Mouse (Mus musculus) midbrain, postnatal 0 days (tissue): ENCODE measurements at regions not wholly inside any gene's neighbourhood (a gene's known extent, or its start where the extent isn't known, plus 50 kb on each side); places are given as distances from the start of the nearest gene placed in this dataset.

Experiments used
- ATAC-seq: fragments of 200-750 bp; cut with Nextera tagmentation; 2 replicates; pipeline ENCODE4 v1.8.0; 2017; ENCODE audit warnings: moderate number of reproducible peaks, mild to moderate bottlenecking, moderate TSS enrichment, moderate library complexity; ENCODE audit not compliant: low FRiP score
- DNase-seq: peaks from one replicate; pipeline ENCODE4 v3.0.0-alpha.2; 2015; ENCODE audit warnings: low spot score
- H3K27ac ChIP-seq: fragments of 300-500 bp; sonication (generic); 2 replicates; pipeline ENCODE4 v1.5.1; 2014; ENCODE audit warnings: low read depth, mild to moderate bottlenecking, low read length, mixed read lengths
- H3K27me3 ChIP-seq: fragments of 300-500 bp; sonication (generic); 2 replicates; pipeline ENCODE4 v1.6.1; 2014; ENCODE audit warnings: low read length, control low read depth, mixed read lengths; ENCODE audit not compliant: insufficient read depth
- H3K36me3 ChIP-seq: fragments of 300-500 bp; sonication (generic); 2 replicates; pipeline ENCODE4 v1.6.1; 2014; ENCODE audit warnings: low read length, control low read depth, mixed read lengths; ENCODE audit not compliant: insufficient read depth
- H3K4me1 ChIP-seq: fragments of 300-500 bp; sonication (generic); 2 replicates; pipeline ENCODE4 v1.6.1; 2014; ENCODE audit warnings: mild to moderate bottlenecking, control low read depth, antibody characterized with exemption, low read length, mixed read lengths; ENCODE audit not compliant: insufficient read depth
- H3K4me2 ChIP-seq: fragments of 300-500 bp; sonication (generic); 2 replicates; pipeline ENCODE4 v1.6.1; 2014; ENCODE audit warnings: low read depth, mild to moderate bottlenecking, low read length, mixed read lengths; ENCODE audit not compliant: poor library complexity, severe bottlenecking
- H3K4me3 ChIP-seq: fragments of 300-500 bp; sonication (generic); 2 replicates; pipeline ENCODE4 v1.5.1; 2014; ENCODE audit warnings: low read depth, mild to moderate bottlenecking, low read length, moderate library complexity
- H3K9ac ChIP-seq: fragments of 300-500 bp; sonication (generic); replicated peaks from 2 replicates; pipeline ENCODE4 v1.6.1; 2014; ENCODE audit warnings: mild to moderate bottlenecking, low read length, moderate library complexity, mixed read lengths; ENCODE audit not compliant: poor library complexity, severe bottlenecking
- H3K9me3 ChIP-seq: fragments of 300-500 bp; sonication (generic); 2 replicates; pipeline ENCODE4 v1.6.1; 2016; ENCODE audit warnings: low read length, control low read depth
- CTCF ChIP-seq: IDR thresholded peaks from 2 replicates; pipeline ENCODE4 v1.5.1; 2016; ENCODE audit warnings: antibody characterized with exemption, mild to moderate bottlenecking
- WGBS: fragments of 180-500 bp; shearing (Covaris S2); extraction: QIAGEN DNeasy Blood & Tissue Kit; methylation state at CpG from one replicate; pipeline ENCODE4 v1.1.7; 2014; 5-methylcytosine and 5-hydroxymethylcytosine counted together

- DNase-seq = no peak
- no peak overlapping the region for H3K9ac ChIP-seq
- no peak for TF ChIP-seq CTCF
- no peaks in the 10 kb centered on the region for H3K27me3 ChIP-seq
- H3K27ac ChIP-seq = no peak overlapping the region
- no peaks in the 10 kb centered on the region for H3K9me3 ChIP-seq
- no peak overlapping the region for H3K4me2 ChIP-seq
- no peaks in the 10 kb centered on the region for H3K4me1 ChIP-seq
- no peaks in the 10 kb centered on the region for H3K36me3 ChIP-seq
- WGBS = 33% methylated on average over 8 of the region's 8 CpGs
- no peak for ATAC-seq
- no peak overlapping the region for H3K4me3 ChIP-seq
Measured at GRCm38 (mm10) chr16:76774032-76774431, 239.5 kb upstream of the Usp25 start.

- Histone ChIP-seq H3K9me3 (no peaks in the 10 kb centered on the region), H3K4me2 (no peak overlapping the region), H3K4me1 (no peaks in the 10 kb centered on the region), H3K4me3 (no peak overlapping the region), H3K36me3 (no peaks in the 10 kb centered on the region), H3K27ac (no peak overlapping the region), H3K27me3 (no peaks in the 10 kb centered on the region), H3K9ac (no peak overlapping the region)
- TF ChIP-seq CTCF = no peak
- DNase-seq (no peak), ATAC-seq (no peak)
Measured at GRCm38 (mm10) chr16:76773466-76773865, 240.0 kb upstream of the Usp25 start.

- DNase-seq = no peak
- WGBS = 81% methylated on average over 9 of the region's 9 CpGs
- no peak overlapping the region for H3K4me2 ChIP-seq
Measured at GRCm38 (mm10) chr16:76768607-76769006, 244.9 kb upstream of the Usp25 start.

GRCm38 (mm10) chr16:76766636-76767035 lies 246.9 kb upstream of the Usp25 start:
- Histone ChIP-seq H3K9me3 (no peaks in the 10 kb centered on the region), H3K4me2 (no peak overlapping the region), H3K4me3 (no peak overlapping the region), H3K36me3 (no peaks in the 10 kb centered on the region), H3K27me3 (no peaks in the 10 kb centered on the region), H3K9ac (no peak overlapping the region), H3K27ac (no peak overlapping the region), H3K4me1 (no peaks in the 10 kb centered on the region)
- no peak for ATAC-seq
- no peak for TF ChIP-seq CTCF
- no peak for DNase-seq
- WGBS = 83% methylated on average over 3 of the region's 3 CpGs

More at GRCm38 (mm10) chr16:76768607-76769006, 244.9 kb upstream of the Usp25 start:
- Histone ChIP-seq H3K4me3 (no peak overlapping the region), H3K9me3 (no peaks in the 10 kb centered on the region), H3K36me3 (no peaks in the 10 kb centered on the region), H3K27me3 (no peaks in the 10 kb centered on the region), H3K4me1 (no peaks in the 10 kb centered on the region), H3K9ac (no peak overlapping the region), H3K27ac (no peak overlapping the region)
- no peak for ATAC-seq
- TF ChIP-seq CTCF = peak; percentile 47

DNA sequence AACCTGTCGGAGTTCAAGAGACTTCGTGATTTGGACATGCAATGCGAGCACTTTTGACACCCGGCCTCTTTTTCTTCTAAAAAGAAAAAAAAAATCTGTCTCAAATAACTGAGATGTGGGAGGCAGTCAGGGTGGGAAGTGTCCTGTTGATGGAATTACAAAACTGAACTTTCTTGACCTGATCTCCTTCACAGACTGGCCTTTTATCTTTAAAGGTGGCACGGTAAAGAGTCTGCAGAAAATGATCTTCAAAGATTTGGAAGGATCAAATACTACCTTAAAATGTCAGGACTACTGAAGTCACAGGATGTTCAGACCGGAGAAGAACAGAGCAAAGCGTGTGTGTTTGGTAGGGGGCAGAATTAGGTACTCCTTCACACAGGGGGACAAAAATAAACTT lies 248.0 kb upstream of the Usp25 start:
- Histone ChIP-seq H3K36me3 (no peaks in the 10 kb centered on the region), H3K27ac (no peak overlapping the region), H3K4me1 (no peaks in the 10 kb centered on the region), H3K4me2 (no peak overlapping the region), H3K9ac (no peak overlapping the region), H3K27me3 (no peaks in the 10 kb centered on the region), H3K9me3 (no peaks in the 10 kb centered on the region), H3K4me3 (no peak overlapping the region)
- WGBS = 24% methylated on average over 7 of the region's 7 CpGs
- TF ChIP-seq CTCF = no peak
- ATAC-seq = no peak
- DNase-seq = no peak

GRCm38 (mm10) chr16:76764994-76765393 lies 248.5 kb upstream of the Usp25 start:
- WGBS = 56% methylated on average over 5 of the region's 5 CpGs
- Histone ChIP-seq H3K9me3 (no peaks in the 10 kb centered on the region), H3K36me3 (no peaks in the 10 kb centered on the region), H3K27me3 (no peaks in the 10 kb centered on the region), H3K4me2 (no peak overlapping the region), H3K27ac (no peak overlapping the region), H3K9ac (no peak overlapping the region), H3K4me1 (no peaks in the 10 kb centered on the region), H3K4me3 (no peak overlapping the region)
- DNase-seq (no peak), ATAC-seq (no peak)
- TF ChIP-seq CTCF = no peak
